8 mouse cellular contexts compared by ENCODE assay signal in genomic region chr6:145339956-145340656, GRCm38 (mm10).
A peak's percentile ranks its signal among the peaks of the same experiment; 100 is the strongest.
DNase-seq lines count a peak whose midpoint lies in the region; ATAC-seq and TF ChIP-seq lines count a peak whose summit lies in the region.

No protein-coding gene starts in this region.

- no peaks in the 10 kb centered on the region for H3K9me3 ChIP-seq in MEL (replicated peaks; ENCODE audit: insufficient read depth, low read length)
- H3K9me3 ChIP-seq in forebrain, postnatal 0 days (ENCODE audit: low read length) = no peaks in the 10 kb centered on the region

- H3K79me2 ChIP-seq in MEL (ENCODE audit: control insufficient read depth, insufficient read depth, low read length, poor library complexity) = no peaks in the 10 kb centered on the region

- H3K9ac ChIP-seq in MEL (ENCODE audit: control insufficient read depth, low read depth, low read length, poor library complexity, severe bottlenecking) = peak overlapping the region; percentile 53
- peak overlapping the region; percentile 55 for H3K9ac ChIP-seq in forebrain, postnatal 0 days

- no peaks in the 10 kb centered on the region; a peak in 1 of 4 replicates for H3K36me3 ChIP-seq in MEL (ENCODE audit: control insufficient read depth in 1 of 2, insufficient read depth in 2 of 2, low read length in 2 of 2)
- no peaks in the 10 kb centered on the region for H3K36me3 ChIP-seq in forebrain, postnatal 0 days (ENCODE audit: insufficient read depth)

- 1% methylated on average over 21 of the region's 21 CpGs for WGBS in forebrain, postnatal 0 days

- H3K27ac ChIP-seq in MEL (ENCODE audit: control insufficient read depth, low read depth, low read length) = peak overlapping the region; percentile 53
- peak overlapping the region; percentile 86 for H3K27ac ChIP-seq in forebrain, postnatal 0 days (ENCODE audit: low read depth, low read length)

- no peak for TF ChIP-seq RAD21 in MEL (IDR thresholded peaks at IDR 0.05; ENCODE audit: low read depth, low read length)

- no peak for TF ChIP-seq CTCF in MEL (IDR thresholded peaks at IDR 0.05 in 2 of 3, conservative IDR thresholded peaks at IDR 0.05 in 1 of 3; ENCODE audit: control insufficient read depth in 1 of 3, insufficient read depth in 1 of 3, low read depth in 2 of 3, low read length in 3 of 3, poor library complexity in 1 of 3, severe bottlenecking in 1 of 3)
- TF ChIP-seq CTCF in forebrain, postnatal 0 days (IDR thresholded peaks at IDR 0.05; ENCODE audit: low read depth) = no peak

- no peaks in the 10 kb centered on the region; a peak in 3 of 4 replicates for H3K4me1 ChIP-seq in MEL (ENCODE audit: control insufficient read depth in 1 of 2, insufficient read depth in 2 of 2, low read length in 2 of 2)
- no peaks in the 10 kb centered on the region; the same call in 1 of the 2 replicates for H3K4me1 ChIP-seq in forebrain, postnatal 0 days (ENCODE audit: insufficient read depth)

- 0 out of 4 replicates have a peak, but pooled peaks of 1 of the 2 experiments have one; percentile 28 for TF ChIP-seq EP300 in MEL (IDR thresholded peaks at IDR 0.05; ENCODE audit: low read depth in 1 of 2, low read length in 2 of 2)

- no peak for TF ChIP-seq POLR2A in MEL (IDR thresholded peaks at IDR 0.05; ENCODE audit: control insufficient read depth in 1 of 2, insufficient read depth in 1 of 2, low read depth in 1 of 2, low read length in 2 of 2, poor library complexity in 1 of 2)

- 0 out of 2 replicates have a peak, but pooled peaks have one; percentile 2 for ATAC-seq in cerebellum, adult (ENCODE audit: insufficient number of reproducible peaks, low FRiP score, low TSS enrichment)
- peak; percentile 30 for ATAC-seq in forebrain, postnatal 0 days

- peak overlapping the region; percentile 55 to 76 for H3K4me3 ChIP-seq in MEL (ENCODE audit: control insufficient read depth in 1 of 2, insufficient read depth in 1 of 2, low read depth in 2 of 2, low read length in 2 of 2)
- H3K4me3 ChIP-seq in forebrain, postnatal 0 days (ENCODE audit: low read depth, low read length) = peak overlapping the region; percentile 59

- no peaks in the 10 kb centered on the region; a peak in 1 of 4 replicates for H3K27me3 ChIP-seq in MEL (ENCODE audit: control insufficient read depth in 1 of 2, insufficient read depth in 2 of 2, low read length in 2 of 2)
- no peaks in the 10 kb centered on the region for H3K27me3 ChIP-seq in forebrain, postnatal 0 days (ENCODE audit: insufficient read depth, low read length)

- peak; percentile 76 for DNase-seq in MEL (ENCODE audit: low read depth, low spot score)
- DNase-seq in forebrain, postnatal 0 days = peak; percentile 78
- peak; percentile 80 for DNase-seq in heart, postnatal 4 days
- DNase-seq in layer of hippocampus, adult 8-10 months (ENCODE audit: low spot score in 2 of 2) = peak; percentile 29 to 34
- DNase-seq in lung, postnatal 14 days = peak; percentile 85
- DNase-seq in retina, postnatal 1 day = peak; percentile 84
- peak; percentile 72 for DNase-seq in thymus, postnatal 4 days

- H3K4me2 ChIP-seq in forebrain, postnatal 0 days (ENCODE audit: low read depth) = peak overlapping the region; percentile 83

TF ChIP-seq in MEL, 35 proteins besides CTCF, POLR2A, EP300 and RAD21:
- TF ChIP-seq UBTF (IDR thresholded peaks at IDR 0.05; ENCODE audit: borderline replicate concordance, insufficient read depth, low read depth, low read length) = no peak
- no peak for TF ChIP-seq MYB (IDR thresholded peaks at IDR 0.05; ENCODE audit: low read depth, low read length)
- TF ChIP-seq ETS1 (IDR thresholded peaks at IDR 0.05; ENCODE audit: low read depth, low read length) = peak; percentile 54
- TF ChIP-seq MXI1 (IDR thresholded peaks at IDR 0.05; ENCODE audit: low read depth, low read length) = peak; percentile 17; the same call in 1 of the 2 replicates
- no peak; the same call in 1 of the 2 replicates for TF ChIP-seq MAX (IDR thresholded peaks at IDR 0.05; ENCODE audit: low read length)
- TF ChIP-seq TCF12 (IDR thresholded peaks at IDR 0.05; ENCODE audit: low read depth, low read length) = no peak
- no peak for TF ChIP-seq SMC3 (IDR thresholded peaks at IDR 0.05; ENCODE audit: low read depth, low read length)
- TF ChIP-seq USF1 (IDR thresholded peaks at IDR 0.05; ENCODE audit: low read depth, low read length) = no peak
- no peak for TF ChIP-seq RCOR1 (IDR thresholded peaks at IDR 0.05; ENCODE audit: low read depth, low read length)
- no peak for TF ChIP-seq MAZ (IDR thresholded peaks at IDR 0.05; ENCODE audit: low read depth, low read length)
- peak; percentile 25; the same call in 1 of the 2 replicates for TF ChIP-seq ELF1 (IDR thresholded peaks at IDR 0.05; ENCODE audit: low read depth, low read length)
- TF ChIP-seq ZMIZ1 (IDR thresholded peaks at IDR 0.05; ENCODE audit: low read depth, low read length) = no peak
- no peak for TF ChIP-seq NELFE (IDR thresholded peaks at IDR 0.05; ENCODE audit: low read depth, low read length)
- TF ChIP-seq CHD2 (IDR thresholded peaks at IDR 0.05; ENCODE audit: low read length) = no peak

Comparison
In these comparisons a context has a peak if more than half of its experiments do, and no peak if none do; other contexts are left out.
1. Peak in every context shown above with its lines: DNase-seq, ATAC-seq, H3K4me3 ChIP-seq and H3K27ac ChIP-seq.
2. DNase-seq: peak in every context shown above with its lines; median percentile 85 in lung, postnatal 14 days; 84 in retina, postnatal 1 day; 80 in heart, postnatal 4 days; 78 in forebrain, postnatal 0 days; 76 in MEL; 72 in thymus, postnatal 4 days; 32 in layer of hippocampus, adult 8-10 months.